Mouse (Mus musculus): Measurements from ENCODE around the gene Mmaa. TPM values are rescaled to one million over a fixed set of nuclear protein-coding genes. Genes with fewer than 3 reads are reported as not detected.

Gene Mmaa
- total and polyA plus RNA-seq, 3 experiments = 3.3 to 4.7 (median 4.1) TPM

DNA sequence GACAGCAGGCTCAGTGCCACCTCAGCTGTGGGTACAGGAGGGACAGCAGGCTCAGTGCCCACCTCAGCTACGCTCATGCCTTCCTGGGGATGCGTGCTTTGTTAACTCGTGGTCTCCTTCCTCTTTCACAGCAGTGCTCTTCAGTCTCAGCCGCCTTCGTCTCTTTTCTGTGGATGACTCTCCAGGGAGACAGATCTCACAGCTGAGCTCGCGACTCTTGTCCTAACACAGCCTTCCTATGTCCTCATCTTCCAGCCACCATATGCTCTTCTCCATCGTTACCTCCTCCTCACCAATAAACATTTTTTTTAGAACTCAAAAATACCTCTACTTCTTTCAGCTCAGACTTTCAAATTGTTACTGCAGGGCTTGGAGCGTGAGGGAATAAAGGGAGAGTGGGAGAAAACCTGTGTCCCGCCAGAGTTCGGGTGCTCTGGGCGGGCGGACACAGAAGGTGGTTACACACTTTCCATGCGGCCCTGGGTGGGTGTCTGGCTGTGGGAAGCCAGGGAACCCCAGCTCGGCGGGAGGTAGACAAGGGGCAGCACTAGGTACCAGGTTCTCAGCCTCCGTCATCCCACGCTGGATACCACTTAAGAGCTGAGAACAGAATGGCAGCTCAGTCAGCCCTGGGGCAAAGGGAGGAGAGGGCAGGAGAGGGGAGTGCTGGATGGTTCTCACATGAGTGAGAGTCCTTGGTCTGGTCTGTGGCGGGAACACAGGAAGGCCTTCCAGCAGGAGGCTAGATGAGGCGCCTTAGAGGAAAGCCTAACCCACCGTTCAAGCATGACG lies 37.6 kb upstream of the Mmaa start:
- Histone ChIP-seq H3K4me1 (ENCODE audit: control insufficient read depth in 1 of 2, insufficient read depth in 2 of 2) (peaks cover 5 to 9% of the 10 kb centered on the region in 2 experiments), H3K4me3 (replicated peaks in 1 of 3; ENCODE audit: low read depth in 2 of 3, low read length in 2 of 3, poor library complexity in 1 of 3) (no peak overlapping the region), H3K27me3 (replicated peaks) (peaks cover 70% of the 10 kb centered on the region), H3K27ac (ENCODE audit: insufficient read depth, low read depth) (no peak overlapping the region), H3K79me2 (replicated peaks; ENCODE audit: control insufficient read depth, extremely low read depth, insufficient read depth, poor library complexity, severe bottlenecking) (no peaks in the 10 kb centered on the region), H3K9ac (ENCODE audit: insufficient read depth, low read depth) (no peak overlapping the region), H3K9me3 (replicated peaks; ENCODE audit: low read length) (peaks cover 21% of the 10 kb centered on the region), H3K36me3 (replicated peaks in 1 of 2; ENCODE audit: control insufficient read depth in 1 of 2, insufficient read depth in 1 of 2, low read length in 1 of 2) (no peaks in the 10 kb centered on the region), H3K4me2 (ENCODE audit: insufficient read depth, low read depth, poor library complexity, severe bottlenecking) (no peak overlapping the region)
- TF ChIP-seq MAX (IDR thresholded peaks at IDR 0.05; ENCODE audit: low read length) = no peak
- DNase-seq (ENCODE audit: extremely low read depth) = no peak
- dilution Hi-C loops (cut with MboI; ENCODE audit: extremely low pct_ligation_motif_present, extremely low pct_unique_long_range_greater_than_20kb, low sequenced_read_pairs) = no loop called here
- in situ Hi-C loops (cut with MboI; ENCODE audit: low pct_ligation_motif_present, low pct_unique_long_range_greater_than_20kb, low sequenced_read_pairs) = no loop called here

DNA sequence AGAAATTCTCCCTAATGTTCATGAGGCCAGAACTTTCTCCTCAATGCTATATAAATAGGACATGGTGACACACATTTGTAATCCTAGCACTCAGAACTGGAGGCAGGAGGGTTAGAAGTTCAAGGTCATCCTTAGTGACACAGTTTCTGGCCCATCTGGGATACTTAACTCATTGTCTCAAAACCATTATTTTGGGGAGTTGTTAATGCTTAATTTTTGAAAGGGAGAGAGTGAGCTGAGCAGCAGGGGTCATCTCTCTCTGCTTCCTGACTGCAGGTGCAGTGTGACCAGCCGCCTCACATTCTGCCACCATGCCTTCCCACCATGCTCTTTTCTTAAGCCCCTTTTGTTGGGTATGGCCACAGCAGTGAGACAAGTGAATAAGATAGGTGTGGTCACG lies 36.8 kb upstream of the Mmaa start:
- no peak overlapping the region for H3K9ac ChIP-seq (ENCODE audit: insufficient read depth, low read depth)
- dilution Hi-C loops (cut with MboI; ENCODE audit: extremely low pct_ligation_motif_present, extremely low pct_unique_long_range_greater_than_20kb, low sequenced_read_pairs) = no loop called here
- DNase-seq (ENCODE audit: extremely low read depth) = no peak
- no peaks in the 10 kb centered on the region for H3K79me2 ChIP-seq (replicated peaks; ENCODE audit: control insufficient read depth, extremely low read depth, insufficient read depth, poor library complexity, severe bottlenecking)
- peaks cover 71% of the 10 kb centered on the region for H3K27me3 ChIP-seq (replicated peaks)
- TF ChIP-seq KAT2A (IDR thresholded peaks at IDR 0.05; ENCODE audit: insufficient replicate concordance, low read length) = no peak
- no peak for TF ChIP-seq MEF2A (IDR thresholded peaks at IDR 0.05; ENCODE audit: borderline replicate concordance, low read depth, low read length)
- no peak for TF ChIP-seq SMC3 (IDR thresholded peaks at IDR 0.05; ENCODE audit: low read depth, low read length)
- peaks cover 5 to 9% of the 10 kb centered on the region in 2 experiments for H3K4me1 ChIP-seq (ENCODE audit: control insufficient read depth in 1 of 2, insufficient read depth in 2 of 2)
- H3K4me2 ChIP-seq (ENCODE audit: insufficient read depth, low read depth, poor library complexity, severe bottlenecking) = no peak overlapping the region
- in situ Hi-C loops (cut with MboI; ENCODE audit: low pct_ligation_motif_present, low pct_unique_long_range_greater_than_20kb, low sequenced_read_pairs) = no loop called here
- no peak overlapping the region for H3K27ac ChIP-seq (ENCODE audit: insufficient read depth, low read depth)
- H3K9me3 ChIP-seq (replicated peaks; ENCODE audit: low read length) = peaks cover 21% of the 10 kb centered on the region
- H3K36me3 ChIP-seq (replicated peaks in 1 of 2; ENCODE audit: control insufficient read depth in 1 of 2, insufficient read depth in 1 of 2, low read length in 1 of 2) = no peaks in the 10 kb centered on the region
- H3K4me3 ChIP-seq (replicated peaks in 1 of 3; ENCODE audit: low read depth in 2 of 3, low read length in 2 of 3, poor library complexity in 1 of 3) = no peak overlapping the region

DNA sequence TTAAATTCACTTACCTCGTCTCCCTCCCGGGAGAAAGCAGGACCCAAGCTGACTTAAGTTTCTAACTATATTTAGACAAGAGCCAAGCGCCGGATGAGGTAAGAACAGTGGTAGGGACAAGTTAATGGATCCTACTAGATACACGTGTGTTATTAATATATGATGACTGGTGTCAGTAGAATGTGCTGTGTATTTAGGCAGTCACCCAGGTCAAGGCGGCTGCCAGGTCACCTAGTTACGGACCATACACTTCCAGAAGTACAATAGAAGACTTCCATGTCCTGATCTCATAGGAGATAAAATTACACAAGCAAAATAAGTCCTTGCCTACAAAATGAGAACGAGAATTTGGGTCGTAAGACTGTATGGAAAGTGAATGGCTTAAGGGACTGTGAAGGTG lies 36.3 kb upstream of the Mmaa start:
- H3K4me2 ChIP-seq (ENCODE audit: insufficient read depth, low read depth, poor library complexity, severe bottlenecking) = no peak overlapping the region
- H3K27me3 ChIP-seq (replicated peaks) = peaks cover 75% of the 10 kb centered on the region
- H3K36me3 ChIP-seq (replicated peaks in 1 of 2; ENCODE audit: control insufficient read depth in 1 of 2, insufficient read depth in 1 of 2, low read length in 1 of 2) = no peaks in the 10 kb centered on the region
- no peak overlapping the region for H3K9ac ChIP-seq (ENCODE audit: insufficient read depth, low read depth)
- dilution Hi-C loops (cut with MboI; ENCODE audit: extremely low pct_ligation_motif_present, extremely low pct_unique_long_range_greater_than_20kb, low sequenced_read_pairs) (no loop called here), in situ Hi-C loops (cut with MboI; ENCODE audit: low pct_ligation_motif_present, low pct_unique_long_range_greater_than_20kb, low sequenced_read_pairs) (no loop called here)
- H3K4me1 ChIP-seq (ENCODE audit: control insufficient read depth in 1 of 2, insufficient read depth in 2 of 2) = peaks cover 5 to 9% of the 10 kb centered on the region in 2 experiments
- H3K79me2 ChIP-seq (replicated peaks; ENCODE audit: control insufficient read depth, extremely low read depth, insufficient read depth, poor library complexity, severe bottlenecking) = no peaks in the 10 kb centered on the region
- H3K4me3 ChIP-seq (replicated peaks in 1 of 3; ENCODE audit: low read depth in 2 of 3, low read length in 2 of 3, poor library complexity in 1 of 3) = no peak overlapping the region
- no peak for DNase-seq (ENCODE audit: extremely low read depth)
- peaks cover 21% of the 10 kb centered on the region for H3K9me3 ChIP-seq (replicated peaks; ENCODE audit: low read length)
- H3K27ac ChIP-seq (ENCODE audit: insufficient read depth, low read depth) = no peak overlapping the region
- TF ChIP-seq SMC3 (IDR thresholded peaks at IDR 0.05; ENCODE audit: low read depth, low read length) (no peak), MEF2A (IDR thresholded peaks at IDR 0.05; ENCODE audit: borderline replicate concordance, low read depth, low read length) (no peak), ZC3H11A (IDR thresholded peaks at IDR 0.05; ENCODE audit: low read depth, low read length) (no peak), IRF4 (IDR thresholded peaks at IDR 0.05; ENCODE audit: low read depth, low read length) (no peak), ZKSCAN1 (IDR thresholded peaks at IDR 0.05; ENCODE audit: borderline replicate concordance, low read depth, low read length) (no peak), JUN (IDR thresholded peaks at IDR 0.05; ENCODE audit: insufficient read depth, low read depth, low read length) (no peak), USF1 (IDR thresholded peaks at IDR 0.05; ENCODE audit: low read depth, low read length) (no peak), JUND (conservative IDR thresholded peaks at IDR 0.05; ENCODE audit: low read depth, low read length) (no peak), EP300 (IDR thresholded peaks at IDR 0.05; ENCODE audit: low read length) (no peak), POLR2AphosphoS2 (IDR thresholded peaks at IDR 0.05; ENCODE audit: low read depth, low read length) (no peak), RAD21 (IDR thresholded peaks at IDR 0.05; ENCODE audit: low read depth, low read length) (no peak), TBP (conservative IDR thresholded peaks at IDR 0.05; ENCODE audit: low read depth, low read length) (no peak), POLR2A (IDR thresholded peaks at IDR 0.05; ENCODE audit: low read depth, low read length) (no peak), ZMIZ1 (IDR thresholded peaks at IDR 0.05; ENCODE audit: low read depth, low read length) (no peak), MYC (IDR thresholded peaks at IDR 0.05; ENCODE audit: low read depth, low read length) (no peak)
